26 mouse cellular contexts compared by ENCODE assay signal in the genomic region with DNA sequence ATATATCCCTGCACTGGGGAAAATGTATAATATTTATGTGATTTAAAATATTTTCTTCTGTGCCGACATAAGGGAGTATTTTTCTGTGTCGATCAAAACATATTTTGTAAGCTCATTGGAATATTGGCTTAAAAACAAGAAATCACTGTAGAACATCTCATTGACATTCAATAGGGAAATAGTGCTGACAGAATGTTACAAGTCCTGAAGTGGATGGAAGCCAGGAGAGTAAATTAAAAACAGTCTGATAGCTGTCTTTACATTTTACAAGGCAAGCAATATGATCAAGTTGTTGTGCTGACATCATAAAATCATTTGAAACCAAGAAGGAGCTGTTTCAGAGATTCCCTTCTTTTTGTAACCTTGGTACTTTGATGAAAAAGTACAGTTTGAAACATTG.
A peak's percentile ranks its signal among the peaks of the same experiment; 100 is the strongest.
DNase-seq lines count a peak whose midpoint lies in the region; ATAC-seq and TF ChIP-seq lines count a peak whose summit lies in the region.
"Had no signal": no experiment of that assay in that cellular context is flagged by ENCODE, and none has a peak within 500 bp of the region (broad histone marks: within the 10 kb centered on the region; RNA-seq: fewer than 3 reads in every experiment).

No protein-coding gene starts in this region.

- H3K4me3 ChIP-seq in embryonic facial prominence, embryonic 14.5 days (ENCODE audit: low read depth, low read length) = no peak overlapping the region
- H3K4me3 ChIP-seq in embryonic facial prominence, embryonic 10.5 days = no peak overlapping the region
- no peak overlapping the region for H3K4me3 ChIP-seq in forebrain, embryonic 15.5 days
- H3K4me3 ChIP-seq in forebrain, embryonic 12.5 days (replicated peaks) = no peak overlapping the region
- H3K4me3 ChIP-seq in forebrain, postnatal 0 days (ENCODE audit: low read depth, low read length) = no peak overlapping the region
- no peak overlapping the region for H3K4me3 ChIP-seq in forebrain, embryonic 10.5 days
- H3K4me3 ChIP-seq: embryonic facial prominence, embryonic 12.5 days; embryonic facial prominence, embryonic 15.5 days; erythroblast, embryonic 14.5 days had no signal

- no peak for TF ChIP-seq CTCF in forebrain, postnatal 0 days (IDR thresholded peaks at IDR 0.05; ENCODE audit: low read depth)
- no peak for TF ChIP-seq CTCF in brain, embryonic 14.5 days (IDR thresholded peaks at IDR 0.05; ENCODE audit: borderline replicate concordance, extremely low read depth, insufficient read depth, insufficient read length)

- no peak overlapping the region for H3K4me2 ChIP-seq in embryonic facial prominence, embryonic 14.5 days (ENCODE audit: low read depth, low read length)
- no peak overlapping the region for H3K4me2 ChIP-seq in forebrain, embryonic 15.5 days (replicated peaks)
- H3K4me2 ChIP-seq in forebrain, embryonic 12.5 days = no peak overlapping the region
- no peak overlapping the region for H3K4me2 ChIP-seq in forebrain, postnatal 0 days (ENCODE audit: low read depth)
- H3K4me2 ChIP-seq: embryonic facial prominence, embryonic 12.5 days; embryonic facial prominence, embryonic 15.5 days had no signal

- no peak for ATAC-seq in embryonic facial prominence, embryonic 14.5 days (ENCODE audit: low read depth)
- 0 out of 2 replicates have a peak, but pooled peaks have one; percentile 4 for ATAC-seq in forebrain, embryonic 15.5 days (replicated peaks)
- no peak for ATAC-seq in forebrain, embryonic 12.5 days (ENCODE audit: low FRiP score)
- ATAC-seq in forebrain, postnatal 0 days = no peak
- ATAC-seq: activated CD4-positive, CD25-positive, alpha-beta regulatory T cell, adult 4 months; CD4-positive, CD25-positive, alpha-beta regulatory T cell, adult 4 months; Patski had no signal

- 55% methylated on average over 2 of the region's 2 CpGs for whole genome bisulfite sequencing in embryonic facial prominence, embryonic 14.5 days
- WGBS in embryonic facial prominence, embryonic 10.5 days = 93% methylated on average over 2 of the region's 2 CpGs
- WGBS in forebrain, embryonic 15.5 days = 74% methylated on average over 2 of the region's 2 CpGs
- WGBS in forebrain, embryonic 12.5 days = 90% methylated on average over 2 of the region's 2 CpGs
- WGBS in forebrain, postnatal 0 days = 59% methylated on average over 2 of the region's 2 CpGs
- WGBS in forebrain, embryonic 10.5 days = 91% methylated on average over 2 of the region's 2 CpGs

- TF ChIP-seq POLR2A in brain, embryonic 14.5 days (IDR thresholded peaks at IDR 0.05; ENCODE audit: borderline replicate concordance, extremely low read depth, insufficient read depth, insufficient read length, poor library complexity, severe bottlenecking) = no peak

- H3K4me1 ChIP-seq in embryonic facial prominence, embryonic 14.5 days (ENCODE audit: control insufficient read depth, insufficient read depth, low read length) = no peaks in the 10 kb centered on the region
- H3K4me1 ChIP-seq in embryonic facial prominence, embryonic 10.5 days = no peaks in the 10 kb centered on the region
- peaks cover 5% of the 10 kb centered on the region for H3K4me1 ChIP-seq in forebrain, embryonic 15.5 days
- peaks cover 5% of the 10 kb centered on the region; the same call in 1 of the 2 replicates for H3K4me1 ChIP-seq in forebrain, embryonic 12.5 days
- H3K4me1 ChIP-seq in forebrain, postnatal 0 days (ENCODE audit: insufficient read depth) = no peaks in the 10 kb centered on the region
- peaks cover 6% of the 10 kb centered on the region for H3K4me1 ChIP-seq in forebrain, embryonic 10.5 days
- H3K4me1 ChIP-seq: embryonic facial prominence, embryonic 12.5 days; embryonic facial prominence, embryonic 15.5 days had no signal

- no peaks in the 10 kb centered on the region for H3K9me3 ChIP-seq in embryonic facial prominence, embryonic 14.5 days (ENCODE audit: control insufficient read depth, low read length)
- H3K9me3 ChIP-seq in embryonic facial prominence, embryonic 10.5 days = no peaks in the 10 kb centered on the region
- H3K9me3 ChIP-seq in forebrain, embryonic 15.5 days = no peaks in the 10 kb centered on the region
- H3K9me3 ChIP-seq in forebrain, embryonic 12.5 days = no peaks in the 10 kb centered on the region
- H3K9me3 ChIP-seq in forebrain, postnatal 0 days (ENCODE audit: low read length) = no peaks in the 10 kb centered on the region
- H3K9me3 ChIP-seq in forebrain, embryonic 10.5 days = no peaks in the 10 kb centered on the region
- H3K9me3 ChIP-seq: embryonic facial prominence, embryonic 12.5 days; embryonic facial prominence, embryonic 15.5 days; G1E had no signal

- H3K9ac ChIP-seq in embryonic facial prominence, embryonic 14.5 days (ENCODE audit: low read depth, low read length) = no peak overlapping the region
- H3K9ac ChIP-seq in forebrain, embryonic 15.5 days (replicated peaks) = no peak overlapping the region
- H3K9ac ChIP-seq in forebrain, embryonic 12.5 days = no peak overlapping the region
- no peak overlapping the region for H3K9ac ChIP-seq in forebrain, postnatal 0 days
- H3K9ac ChIP-seq: embryonic facial prominence, embryonic 12.5 days; embryonic facial prominence, embryonic 15.5 days had no signal

- H3K27ac ChIP-seq in embryonic facial prominence, embryonic 14.5 days (replicated peaks; ENCODE audit: low read depth, low read length) = no peak overlapping the region
- no peak overlapping the region for H3K27ac ChIP-seq in embryonic facial prominence, embryonic 10.5 days (replicated peaks)
- H3K27ac ChIP-seq in forebrain, embryonic 15.5 days (replicated peaks) = no peak overlapping the region
- H3K27ac ChIP-seq in forebrain, embryonic 12.5 days = no peak overlapping the region
- no peak overlapping the region for H3K27ac ChIP-seq in forebrain, postnatal 0 days (ENCODE audit: low read depth, low read length)
- no peak overlapping the region for H3K27ac ChIP-seq in forebrain, embryonic 10.5 days
- H3K27ac ChIP-seq: embryonic facial prominence, embryonic 12.5 days; embryonic facial prominence, embryonic 15.5 days had no signal

- no peaks in the 10 kb centered on the region for H3K27me3 ChIP-seq in embryonic facial prominence, embryonic 14.5 days (replicated peaks; ENCODE audit: control insufficient read depth, insufficient read depth, low read length)
- no peaks in the 10 kb centered on the region for H3K27me3 ChIP-seq in embryonic facial prominence, embryonic 10.5 days (replicated peaks; ENCODE audit: low read depth, poor library complexity, severe bottlenecking)
- H3K27me3 ChIP-seq in forebrain, embryonic 15.5 days = no peaks in the 10 kb centered on the region
- no peaks in the 10 kb centered on the region for H3K27me3 ChIP-seq in forebrain, embryonic 12.5 days
- H3K27me3 ChIP-seq in forebrain, postnatal 0 days (ENCODE audit: insufficient read depth, low read length) = no peaks in the 10 kb centered on the region
- H3K27me3 ChIP-seq in forebrain, embryonic 10.5 days (ENCODE audit: poor library complexity, severe bottlenecking) = no peaks in the 10 kb centered on the region
- H3K27me3 ChIP-seq: CH12.LX; embryonic facial prominence, embryonic 12.5 days; embryonic facial prominence, embryonic 15.5 days; Patski had no signal

- H3K36me3 ChIP-seq in embryonic facial prominence, embryonic 14.5 days (ENCODE audit: control insufficient read depth, insufficient read depth, low read length) = no peaks in the 10 kb centered on the region
- no peaks in the 10 kb centered on the region for H3K36me3 ChIP-seq in embryonic facial prominence, embryonic 10.5 days (replicated peaks)
- H3K36me3 ChIP-seq in forebrain, embryonic 15.5 days = no peaks in the 10 kb centered on the region
- no peaks in the 10 kb centered on the region for H3K36me3 ChIP-seq in forebrain, embryonic 12.5 days (replicated peaks)
- no peaks in the 10 kb centered on the region for H3K36me3 ChIP-seq in forebrain, postnatal 0 days (ENCODE audit: insufficient read depth)
- H3K36me3 ChIP-seq in forebrain, embryonic 10.5 days (replicated peaks) = no peaks in the 10 kb centered on the region
- H3K36me3 ChIP-seq: embryonic facial prominence, embryonic 12.5 days; embryonic facial prominence, embryonic 15.5 days; G1E had no signal

- DNase-seq in embryonic facial prominence, embryonic 14.5 days (ENCODE audit: low spot score) = peak; percentile 81
- no peak for DNase-seq in embryonic facial prominence, embryonic 10.5 days (ENCODE audit: low spot score)
- peak; percentile 1 for DNase-seq in forebrain, postnatal 0 days
- no peak for DNase-seq in forebrain, embryonic 10.5 days (ENCODE audit: extremely low spot score, low spot score)
- DNase-seq in brain, embryonic 14.5 days (ENCODE audit: low read depth) = peak; percentile 63
- DNase-seq: adrenal gland, adult 8-10 months; adrenal gland, postnatal 14 days; adrenal gland, postnatal 36 days; B cell, adult 2 months; cerebellum, adult 11 months; cerebellum, adult 18-20 months; cerebellum, adult 8-10 months; cerebellum, adult 9-11 months; cerebellum, postnatal 14 days; cerebellum, postnatal 36 days; embryo, embryonic 11 days had no signal

Comparison
In these comparisons a context has a peak if more than half of its experiments do, and no peak if none do; other contexts are left out.
1. DNase-seq: peak in embryonic facial prominence, embryonic 14.5 days (single experiment), forebrain, postnatal 0 days (single experiment) and brain, embryonic 14.5 days (single experiment); none in embryonic facial prominence, embryonic 10.5 days (single experiment) and forebrain, embryonic 10.5 days (single experiment).